In the genomic region with DNA sequence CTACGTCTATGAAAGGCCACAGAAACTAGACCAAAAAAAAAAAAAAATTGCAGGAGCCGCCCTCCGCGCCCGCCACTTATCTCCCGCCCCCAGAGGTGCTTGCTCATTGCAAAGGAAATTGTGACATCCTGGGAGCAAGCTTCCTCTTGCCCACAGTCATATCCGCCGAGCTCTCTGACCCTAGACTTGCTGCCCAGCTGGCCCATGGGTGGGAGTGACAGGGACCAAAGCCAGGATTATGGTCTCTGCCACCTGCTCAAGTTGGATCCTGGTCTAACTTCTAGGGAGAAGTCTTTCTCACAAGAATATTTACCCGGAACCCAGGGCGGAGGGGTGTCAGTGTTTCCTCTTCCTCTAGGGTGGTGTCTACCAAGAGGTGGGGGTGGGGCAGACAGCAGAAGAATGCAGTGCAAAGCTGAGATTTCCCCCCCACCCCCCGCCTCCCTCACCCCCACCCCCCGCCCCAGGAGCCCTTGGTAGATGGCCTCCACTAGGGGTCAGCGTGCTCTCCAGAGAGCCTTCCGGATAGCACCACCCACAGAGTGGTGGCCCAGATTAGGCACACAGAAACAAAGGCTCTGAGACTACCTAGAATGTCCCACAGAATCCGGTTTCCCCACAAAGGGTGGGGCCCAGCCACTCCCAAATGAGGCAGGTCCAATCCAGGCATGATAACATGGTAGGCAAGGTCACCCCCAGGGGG, we compare ENCODE assay signal across 8 mouse cellular contexts. TPM values are rescaled to one million over a fixed set of nuclear protein-coding genes. Genes with fewer than 3 reads are reported as not detected.
A peak's percentile ranks its signal among the peaks of the same experiment; 100 is the strongest.
DNase-seq lines count a peak whose midpoint lies in the region; ATAC-seq lines count a peak whose summit lies in the region.

No protein-coding gene starts in this region.

- H3K9me3 ChIP-seq in liver, embryonic 15.5 days (replicated peaks): no peaks in the 10 kb centered on the region

- H3K36me3 ChIP-seq in liver, embryonic 15.5 days (replicated peaks): peaks cover 8% of the 10 kb centered on the region; the same call in 1 of the 2 replicates

- H3K27me3 ChIP-seq in liver, embryonic 15.5 days: no peaks in the 10 kb centered on the region

- H3K4me1 ChIP-seq in liver, embryonic 15.5 days (replicated peaks): peaks cover 94% of the 10 kb centered on the region

- WGBS in liver, embryonic 15.5 days (ENCODE audit: insufficient replicate concordance): under 1% methylated on average over 15 of the region's 15 CpGs

- H3K27ac ChIP-seq in liver, embryonic 15.5 days (replicated peaks): peak overlapping the region; percentile 92

- peak; percentile 52 for ATAC-seq in common myeloid progenitor, adult 5-6 weeks (replicated peaks; ENCODE audit: low read depth, poor library complexity, severe bottlenecking)
- peak; percentile 39 to 62 for ATAC-seq in hematopoietic stem cell, adult 5-6 weeks (replicated peaks in 1 of 2; ENCODE audit: insufficient read depth in 1 of 2, low FRiP score in 2 of 2, low TSS enrichment in 1 of 2, low read depth in 1 of 2, poor library complexity in 2 of 2, severe bottlenecking in 2 of 2)
- ATAC-seq in liver, embryonic 15.5 days (ENCODE audit: insufficient read depth): peak; percentile 75

- peak; percentile 52 for DNase-seq in adrenal gland, postnatal 10 days
- no peak for DNase-seq in adrenal gland, adult 18-20 months (ENCODE audit: low spot score in 2 of 2)
- DNase-seq in 3T3-L1 (ENCODE audit: low read depth, low spot score): peak; percentile 59
- DNase-seq in spleen, adult 12 weeks (ENCODE audit: low spot score): peak; percentile 64
- no peak for DNase-seq in frontal cortex, adult 2 months (ENCODE audit: extremely low spot score in 1 of 2, low spot score in 1 of 2)

- peak overlapping the region; percentile 55 for H3K4me3 ChIP-seq in liver, embryonic 15.5 days (replicated peaks)

- peak overlapping the region; percentile 45 for H3K9ac ChIP-seq in liver, embryonic 15.5 days

- peak overlapping the region; percentile 83 for H3K4me2 ChIP-seq in liver, embryonic 15.5 days

RNA-seq across cellular contexts. Expression of gene Rhbdf2, which starts 10.9 kb away (rescaled TPM):
- total RNA-seq in adrenal gland, postnatal 10 days (2021): 10 to 100 TPM; 11.1 to 14.4 TPM
- 10 to 100 TPM; 12.1 to 17.6 TPM for total RNA-seq in adrenal gland, adult 18-20 months (2021)
- 2.1 and 2.4 TPM in 2 replicates for total RNA-seq in common myeloid progenitor, adult 5-6 weeks (2017)
- total RNA-seq in hematopoietic stem cell, adult 5-6 weeks (2017): 3.5 and 5.6 TPM in 2 replicates
- polyA plus RNA-seq in liver, embryonic 15.5 days (2015; fragmentation: Nextera tagmentation; extraction: Ambion mirVana): 7.2 and 7.5 TPM in 2 replicates
- polyA plus RNA-seq in frontal cortex, adult 2 months (2012; rRNA removed): 1.8 and 2.0 TPM in 2 replicates

RNA-seq across cellular contexts. Expression of gene Aanat, which starts 29.7 kb away (rescaled TPM):
- not detected for total RNA-seq in adrenal gland, postnatal 10 days (2021)
- total RNA-seq in adrenal gland, adult 18-20 months (2021): not detected
- total RNA-seq in common myeloid progenitor, adult 5-6 weeks (2017): not detected in 2 replicates
- total RNA-seq in hematopoietic stem cell, adult 5-6 weeks (2017): not detected in 2 replicates
- not detected in 2 replicates for polyA plus RNA-seq in liver, embryonic 15.5 days (2015; fragmentation: Nextera tagmentation; extraction: Ambion mirVana)
- 2.1 and 2.8 TPM in 2 replicates for polyA plus RNA-seq in frontal cortex, adult 2 months (2012; rRNA removed)

RNA-seq across cellular contexts. Expression of gene Ube2o, which starts 34.6 kb away (rescaled TPM):
- 10 to 100 TPM; 20.8 to 29.8 TPM for total RNA-seq in adrenal gland, postnatal 10 days (2021)
- total RNA-seq in adrenal gland, adult 18-20 months (2021): 10 to 100 TPM; 27.6 to 29.0 TPM
- total RNA-seq in common myeloid progenitor, adult 5-6 weeks (2017): 7.6 and 8.5 TPM in 2 replicates
- 8.4 and 8.9 TPM in 2 replicates for total RNA-seq in hematopoietic stem cell, adult 5-6 weeks (2017)
- 38.1 and 51.7 TPM in 2 replicates for polyA plus RNA-seq in liver, embryonic 15.5 days (2015; fragmentation: Nextera tagmentation; extraction: Ambion mirVana)
- 77.1 and 86.0 TPM in 2 replicates for polyA plus RNA-seq in frontal cortex, adult 2 months (2012; rRNA removed)

RNA-seq across cellular contexts. Expression of gene Prcd, which starts 37.4 kb away (rescaled TPM):
- 1 to 10 TPM; 4.1 to 6.0 TPM for total RNA-seq in adrenal gland, postnatal 10 days (2021)
- total RNA-seq in adrenal gland, adult 18-20 months (2021): 10 to 100 TPM; 12.5 to 13.2 TPM
- not detected in 2 replicates for total RNA-seq in common myeloid progenitor, adult 5-6 weeks (2017)
- 1.6 TPM in 1 of 2 replicates, not detected in the other for total RNA-seq in hematopoietic stem cell, adult 5-6 weeks (2017)
- polyA plus RNA-seq in liver, embryonic 15.5 days (2015; fragmentation: Nextera tagmentation; extraction: Ambion mirVana): 0.16 and 0.29 TPM in 2 replicates
- polyA plus RNA-seq in frontal cortex, adult 2 months (2012; rRNA removed): 5.7 and 6.4 TPM in 2 replicates

RNA-seq across cellular contexts. Expression of gene Cygb, which starts 38.2 kb away (rescaled TPM):
- total RNA-seq in adrenal gland, postnatal 10 days (2021): 10 to 100 TPM; 40.8 to 44.7 TPM
- 10 to 100 TPM; 26.0 to 42.7 TPM for total RNA-seq in adrenal gland, adult 18-20 months (2021)
- total RNA-seq in common myeloid progenitor, adult 5-6 weeks (2017): not detected in 2 replicates
- total RNA-seq in hematopoietic stem cell, adult 5-6 weeks (2017): not detected in 2 replicates
- 0.84 and 1.0 TPM in 2 replicates for polyA plus RNA-seq in liver, embryonic 15.5 days (2015; fragmentation: Nextera tagmentation; extraction: Ambion mirVana)
- 55.3 and 57.6 TPM in 2 replicates for polyA plus RNA-seq in frontal cortex, adult 2 months (2012; rRNA removed)

Comparison
In these comparisons a context has a peak if more than half of its experiments do, and no peak if none do; other contexts are left out.
1. DNase-seq: peak in adrenal gland, postnatal 10 days (single experiment), 3T3-L1 (single experiment) and spleen, adult 12 weeks (single experiment); none in adrenal gland, adult 18-20 months (0 of 2) and frontal cortex, adult 2 months (0 of 2).
2. Peak in every context shown above with its lines, with median percentiles within 50 percentile points of each other: ATAC-seq.